Mouse (Mus musculus): ENCODE measurements around the gene Cdca5. TPM values are rescaled to one million over a fixed set of nuclear protein-coding genes. Genes with fewer than 3 reads are reported as not detected.

The Cdca5 gene
- polyA plus RNA-seq, 1 experiment from 2014 or later: 2.8 TPM

Small RNAs within 50 kb of the gene (microRNA-seq; reads per million reads assigned to microRNA genes)
- gene Mir6988: 2.3 reads per million

Other genes with a start within 250 kb of the Cdca5 start
- 12.2 and 12.5 TPM in 2 replicates for gene Frmd8, start 209.7 kb upstream of the Cdca5 start, polyA plus RNA-seq (2015; fragmentation: Nextera tagmentation; extraction: Ambion mirVana)
- 2.9 TPM in 2 replicates for gene Slc25a45, start 207.2 kb upstream of the Cdca5 start, polyA plus RNA-seq (2015; fragmentation: Nextera tagmentation; extraction: Ambion mirVana)
- gene Tigd3, start 190.8 kb upstream of the Cdca5 start, polyA plus RNA-seq (2015; fragmentation: Nextera tagmentation; extraction: Ambion mirVana): 6.3 and 8.0 TPM in 2 replicates
- 49.1 and 55.8 TPM in 2 replicates for gene Dpf2, start 172.0 kb upstream of the Cdca5 start, polyA plus RNA-seq (2015; fragmentation: Nextera tagmentation; extraction: Ambion mirVana)
- gene Cdc42ep2, start 160.2 kb upstream of the Cdca5 start, polyA plus RNA-seq (2015; fragmentation: Nextera tagmentation; extraction: Ambion mirVana): 18.7 and 21.8 TPM in 2 replicates
- gene Pola2, start 120.8 kb upstream of the Cdca5 start, polyA plus RNA-seq (2015; fragmentation: Nextera tagmentation; extraction: Ambion mirVana): 15.5 and 17.6 TPM in 2 replicates
- not detected in 2 replicates for gene Slc22a20, start 98.8 kb upstream of the Cdca5 start, polyA plus RNA-seq (2015; fragmentation: Nextera tagmentation; extraction: Ambion mirVana)
- 5.2 and 5.8 TPM in 2 replicates for gene Capn1, start 69.1 kb upstream of the Cdca5 start, polyA plus RNA-seq (2015; fragmentation: Nextera tagmentation; extraction: Ambion mirVana)
- 28.0 and 31.6 TPM in 2 replicates for gene Syvn1, start 38.4 kb upstream of the Cdca5 start, polyA plus RNA-seq (2015; fragmentation: Nextera tagmentation; extraction: Ambion mirVana)
- 51.3 and 60.2 TPM in 2 replicates for gene Mrpl49, start 27.2 kb upstream of the Cdca5 start, polyA plus RNA-seq (2015; fragmentation: Nextera tagmentation; extraction: Ambion mirVana)
- 603 and 680 TPM in 2 replicates for gene Fau, start 27.1 kb upstream of the Cdca5 start, polyA plus RNA-seq (2015; fragmentation: Nextera tagmentation; extraction: Ambion mirVana)
- gene Znhit2, start 23.8 kb upstream of the Cdca5 start, polyA plus RNA-seq (2015; fragmentation: Nextera tagmentation; extraction: Ambion mirVana): 44.4 and 45.4 TPM in 2 replicates
- gene Tm7sf2, start 16.6 kb upstream of the Cdca5 start, polyA plus RNA-seq (2015; fragmentation: Nextera tagmentation; extraction: Ambion mirVana): 53.5 and 57.5 TPM in 2 replicates
- 76.7 and 77.3 TPM in 2 replicates for gene Vps51, start 7.8 kb upstream of the Cdca5 start, polyA plus RNA-seq (2015; fragmentation: Nextera tagmentation; extraction: Ambion mirVana)
- not detected in 2 replicates for gene Tmem262, start 5.0 kb upstream of the Cdca5 start, polyA plus RNA-seq (2015; fragmentation: Nextera tagmentation; extraction: Ambion mirVana)
- gene Gm28374, start 2.7 kb upstream of the Cdca5 start, polyA plus RNA-seq (2015; fragmentation: Nextera tagmentation; extraction: Ambion mirVana): 0.75 TPM in 1 of 2 replicates, not detected in the other
- 75.3 and 75.4 TPM in 2 replicates for gene Zfpl1, start within 50 bp of the Cdca5 start, polyA plus RNA-seq (2015; fragmentation: Nextera tagmentation; extraction: Ambion mirVana)
- gene AC131692.1, start 9.4 kb downstream of the Cdca5 start, polyA plus RNA-seq (2015; fragmentation: Nextera tagmentation; extraction: Ambion mirVana): not detected in 2 replicates
- gene Naaladl1, start 20.8 kb downstream of the Cdca5 start, polyA plus RNA-seq (2015; fragmentation: Nextera tagmentation; extraction: Ambion mirVana): 0.27 TPM in 2 replicates
- gene Sac3d1, start 33.7 kb downstream of the Cdca5 start, polyA plus RNA-seq (2015; fragmentation: Nextera tagmentation; extraction: Ambion mirVana): 53.9 and 58.0 TPM in 2 replicates
- 51.8 and 61.0 TPM in 2 replicates for gene Snx15, start 43.3 kb downstream of the Cdca5 start, polyA plus RNA-seq (2015; fragmentation: Nextera tagmentation; extraction: Ambion mirVana)
- 0.18 TPM in 1 of 2 replicates, not detected in the other for gene Batf2, start 56.0 kb downstream of the Cdca5 start, polyA plus RNA-seq (2015; fragmentation: Nextera tagmentation; extraction: Ambion mirVana)
- gene Arl2, start 56.6 kb downstream of the Cdca5 start, polyA plus RNA-seq (2015; fragmentation: Nextera tagmentation; extraction: Ambion mirVana): 163 TPM in 2 replicates
- gene Majin, start 99.4 kb downstream of the Cdca5 start, polyA plus RNA-seq (2015; fragmentation: Nextera tagmentation; extraction: Ambion mirVana): not detected in 2 replicates
- gene Gpha2, start 141.4 kb downstream of the Cdca5 start, polyA plus RNA-seq (2015; fragmentation: Nextera tagmentation; extraction: Ambion mirVana): 0.67 and 0.69 TPM in 2 replicates
- gene Ppp2r5b, start 150.9 kb downstream of the Cdca5 start, polyA plus RNA-seq (2015; fragmentation: Nextera tagmentation; extraction: Ambion mirVana): 150 and 175 TPM in 2 replicates
- 8.0 and 12.7 TPM in 2 replicates for gene Atg2a, start 156.7 kb downstream of the Cdca5 start, polyA plus RNA-seq (2015; fragmentation: Nextera tagmentation; extraction: Ambion mirVana)
- 66.0 and 70.7 TPM in 2 replicates for gene Ehd1, start 191.7 kb downstream of the Cdca5 start, polyA plus RNA-seq (2015; fragmentation: Nextera tagmentation; extraction: Ambion mirVana)
- gene Cdc42bpg, start 221.5 kb downstream of the Cdca5 start, polyA plus RNA-seq (2015; fragmentation: Nextera tagmentation; extraction: Ambion mirVana): 0.28 and 0.34 TPM in 2 replicates
- 56.2 and 63.5 TPM in 2 replicates for gene Men1, start 250.0 kb downstream of the Cdca5 start, polyA plus RNA-seq (2015; fragmentation: Nextera tagmentation; extraction: Ambion mirVana)